Mouse (Mus musculus) forebrain, embryonic 16.5 days (tissue): Measurements from ENCODE around the gene Kctd18. TPM values are rescaled to one million over a fixed set of nuclear protein-coding genes. Genes with fewer than 3 reads are reported as not detected.
A peak's percentile ranks its signal among the peaks of the same experiment; 100 is the strongest.

Source experiments
- ATAC-seq: fragments of 200-750 bp; cut with Nextera tagmentation; 2 replicates; pipeline ENCODE4 v1.8.0; 2017; ENCODE audit warnings: mild to moderate bottlenecking, moderate library complexity
- H3K27ac ChIP-seq: fragments of 300-500 bp; sonication (generic); 2 replicates; pipeline ENCODE4 v1.5.1; 2014; ENCODE audit warnings: low read length, control low read depth
- H3K27me3 ChIP-seq: fragments of 300-500 bp; sonication (generic); replicated peaks from 2 replicates; pipeline ENCODE4 v1.6.1; 2014; ENCODE audit warnings: low read length; ENCODE audit not compliant: control insufficient read depth, insufficient read depth
- H3K36me3 ChIP-seq: fragments of 300-500 bp; sonication (generic); 2 replicates; pipeline ENCODE4 v1.6.1; 2014; ENCODE audit not compliant: control insufficient read depth, insufficient read depth
- H3K4me1 ChIP-seq: fragments of 300-500 bp; sonication (generic); replicated peaks from 2 replicates; pipeline ENCODE4 v1.6.1; 2014; ENCODE audit warnings: low read length; ENCODE audit not compliant: control insufficient read depth, insufficient read depth
- H3K4me2 ChIP-seq: fragments of 300-500 bp; sonication (generic); 2 replicates; pipeline ENCODE4 v1.6.1; 2014; ENCODE audit warnings: mild to moderate bottlenecking, low read length, control low read depth
- H3K4me3 ChIP-seq: fragments of 300-500 bp; sonication (generic); replicated peaks from 2 replicates; pipeline ENCODE4 v1.5.1; 2014; ENCODE audit warnings: mild to moderate bottlenecking, low read length, control low read depth
- H3K9ac ChIP-seq: fragments of 300-500 bp; sonication (generic); replicated peaks from 2 replicates; pipeline ENCODE4 v1.6.1; 2014; ENCODE audit warnings: low read depth, low read length, control low read depth
- H3K9me3 ChIP-seq: fragments of 300-500 bp; sonication (generic); 2 replicates; pipeline ENCODE4 v1.6.1; 2016; ENCODE audit warnings: low read length; ENCODE audit not compliant: control insufficient read depth
- WGBS: fragments of 180-500 bp; shearing (Covaris S2); extraction: QIAGEN DNeasy Blood & Tissue Kit; methylation state at CpG from one replicate; pipeline ENCODE4 v1.1.7; 2014; 5-methylcytosine and 5-hydroxymethylcytosine counted together
- polyA plus RNA-seq: library from polyadenylated mRNA; unstranded; fragments of >200 nt; fragmentation: Nextera tagmentation; extraction: Ambion mirVana; gene quantifications from 2 replicates; pipeline ENCODE4 v1.2.1, GENCODE M21; 2015

The Kctd18 gene
- polyA plus RNA-seq, 1 experiment from 2014 or later: 31.5 TPM

- no peaks in the 10 kb centered on the region for H3K4me1 ChIP-seq
- no peak overlapping the region for H3K4me3 ChIP-seq
- 94% methylated on average over 5 of the region's 5 CpGs for WGBS
- no peaks in the 10 kb centered on the region for H3K36me3 ChIP-seq
- no peaks in the 10 kb centered on the region for H3K9me3 ChIP-seq
- no peak overlapping the region for H3K27ac ChIP-seq
- H3K27me3 ChIP-seq: no peaks in the 10 kb centered on the region
- no peak overlapping the region for H3K9ac ChIP-seq
- H3K4me2 ChIP-seq: no peak overlapping the region
- no peak for ATAC-seq
These were observed 64.4 kb downstream of the Kctd18 start for GRCm38 (mm10) chr1:57954376-57954765.

- no peaks in the 10 kb centered on the region for H3K36me3 ChIP-seq
- no peaks in the 10 kb centered on the region for H3K4me1 ChIP-seq
- 87% methylated on average over 16 of the region's 16 CpGs for WGBS
- ATAC-seq: no peak
- H3K4me2 ChIP-seq: no peak overlapping the region
- H3K4me3 ChIP-seq: no peak overlapping the region
- no peaks in the 10 kb centered on the region for H3K9me3 ChIP-seq
- no peaks in the 10 kb centered on the region for H3K27me3 ChIP-seq
- H3K27ac ChIP-seq: no peak overlapping the region
- no peak overlapping the region for H3K9ac ChIP-seq
These were observed 65.0 kb downstream of the Kctd18 start for GRCm38 (mm10) chr1:57953586-57954375.

GRCm38 (mm10) chr1:57952509-57952908, 66.2 kb downstream of the Kctd18 start:
- Histone ChIP-seq H3K36me3 (no peaks in the 10 kb centered on the region), H3K27me3 (no peaks in the 10 kb centered on the region), H3K9me3 (no peaks in the 10 kb centered on the region), H3K4me1 (no peaks in the 10 kb centered on the region; the same call in 1 of the 2 replicates), H3K9ac (no peak overlapping the region), H3K4me2 (no peak overlapping the region), H3K27ac (no peak overlapping the region), H3K4me3 (no peak overlapping the region)
- 95% methylated on average over 4 of the region's 4 CpGs for WGBS
- ATAC-seq: no peak

- Histone ChIP-seq H3K36me3 (no peaks in the 10 kb centered on the region), H3K27ac (no peak overlapping the region), H3K4me2 (no peak overlapping the region), H3K9ac (no peak overlapping the region), H3K4me3 (no peak overlapping the region), H3K4me1 (no peaks in the 10 kb centered on the region; the same call in 1 of the 2 replicates), H3K9me3 (no peaks in the 10 kb centered on the region), H3K27me3 (no peaks in the 10 kb centered on the region)
- ATAC-seq: no peak
- 47% methylated on average over 5 of the region's 5 CpGs for WGBS
These were observed 69.0 kb downstream of the Kctd18 start for GRCm38 (mm10) chr1:57949716-57950115.

- ATAC-seq: peak; percentile 44; the same call in 1 of the 2 replicates
- no peaks in the 10 kb centered on the region for H3K36me3 ChIP-seq
- H3K9ac ChIP-seq: no peak overlapping the region
- WGBS: 9% methylated on average over 1 of the region's 1 CpGs
- no peak overlapping the region for H3K4me3 ChIP-seq
- no peaks in the 10 kb centered on the region for H3K27me3 ChIP-seq
- no peak overlapping the region for H3K27ac ChIP-seq
- no peaks in the 10 kb centered on the region for H3K9me3 ChIP-seq
- H3K4me1 ChIP-seq: no peaks in the 10 kb centered on the region; the same call in 1 of the 2 replicates
- no peak overlapping the region for H3K4me2 ChIP-seq
These were observed 69.6 kb downstream of the Kctd18 start for GRCm38 (mm10) chr1:57949195-57949594.

- Histone ChIP-seq H3K9me3 (no peaks in the 10 kb centered on the region), H3K4me1 (no peaks in the 10 kb centered on the region; the same call in 1 of the 2 replicates), H3K27me3 (no peaks in the 10 kb centered on the region), H3K9ac (no peak overlapping the region), H3K27ac (no peak overlapping the region), H3K4me2 (no peak overlapping the region), H3K36me3 (no peaks in the 10 kb centered on the region), H3K4me3 (no peak overlapping the region)
- WGBS: 14% methylated on average over 2 of the region's 2 CpGs
- ATAC-seq: no peak
These were observed 71.0 kb downstream of the Kctd18 start for GRCm38 (mm10) chr1:57947552-57948347.

- Histone ChIP-seq H3K4me1 (peaks cover 7% of the 10 kb centered on the region), H3K9ac (no peak overlapping the region), H3K27ac (no peak overlapping the region), H3K36me3 (no peaks in the 10 kb centered on the region), H3K27me3 (no peaks in the 10 kb centered on the region), H3K9me3 (no peaks in the 10 kb centered on the region), H3K4me2 (no peak overlapping the region), H3K4me3 (no peak overlapping the region)
- no peak for ATAC-seq
- 47% methylated on average over 6 of the region's 6 CpGs for WGBS
These were observed 76.5 kb downstream of the Kctd18 start for GRCm38 (mm10) chr1:57942215-57942614.

- H3K4me2 ChIP-seq: no peak overlapping the region
- WGBS: 37% methylated on average over 11 of the region's 11 CpGs
- no peaks in the 10 kb centered on the region for H3K27me3 ChIP-seq
- no peak overlapping the region for H3K9ac ChIP-seq
- peaks cover 7% of the 10 kb centered on the region for H3K4me1 ChIP-seq
- no peak for ATAC-seq
- H3K4me3 ChIP-seq: no peak overlapping the region
- no peaks in the 10 kb centered on the region for H3K9me3 ChIP-seq
- H3K27ac ChIP-seq: no peak overlapping the region
- H3K36me3 ChIP-seq: no peaks in the 10 kb centered on the region
These were observed 77.0 kb downstream of the Kctd18 start for GRCm38 (mm10) chr1:57941734-57942133.

- H3K27me3 ChIP-seq: no peaks in the 10 kb centered on the region
- H3K27ac ChIP-seq: no peak overlapping the region
- no peaks in the 10 kb centered on the region for H3K9me3 ChIP-seq
- ATAC-seq: no peak
- H3K4me3 ChIP-seq: no peak overlapping the region
- H3K4me1 ChIP-seq: peaks cover 7% of the 10 kb centered on the region
- H3K36me3 ChIP-seq: no peaks in the 10 kb centered on the region
- WGBS: 40% methylated on average over 7 of the region's 7 CpGs
- H3K4me2 ChIP-seq: no peak overlapping the region
- no peak overlapping the region for H3K9ac ChIP-seq
These were observed 77.7 kb downstream of the Kctd18 start for GRCm38 (mm10) chr1:57941095-57941494.
